Mouse (Mus musculus): Measurements from ENCODE around the gene Notch1. TPM values are rescaled to one million over a fixed set of nuclear protein-coding genes. Genes with fewer than 3 reads are reported as not detected.

Gene Notch1
- 10 to 100 TPM in 1 of 2 experiments, 1 to 10 TPM in 1; 6.1 to 10.0 TPM for total RNA-seq (2021)
- long read RNA-seq, experiment 1, partial matches to known transcripts, result 2 of 4 reads
- long read RNA-seq, experiment 1, other reads (novel, unspliced or antisense), result 2 of 4 reads
- long read RNA-seq, experiment 2, partial matches to known transcripts, result 1 of 2 reads
- long read RNA-seq, experiment 2, other reads (novel, unspliced or antisense), result 1 of 2 reads

GRCm38 (mm10) chr2:26516275-26516674, at the start of gene Notch1:
Gene Notch1 (minus strand): TSS chr2:26516663.
- DNase-seq (ENCODE audit: low spot score), result peak; percentile 46

DNA sequence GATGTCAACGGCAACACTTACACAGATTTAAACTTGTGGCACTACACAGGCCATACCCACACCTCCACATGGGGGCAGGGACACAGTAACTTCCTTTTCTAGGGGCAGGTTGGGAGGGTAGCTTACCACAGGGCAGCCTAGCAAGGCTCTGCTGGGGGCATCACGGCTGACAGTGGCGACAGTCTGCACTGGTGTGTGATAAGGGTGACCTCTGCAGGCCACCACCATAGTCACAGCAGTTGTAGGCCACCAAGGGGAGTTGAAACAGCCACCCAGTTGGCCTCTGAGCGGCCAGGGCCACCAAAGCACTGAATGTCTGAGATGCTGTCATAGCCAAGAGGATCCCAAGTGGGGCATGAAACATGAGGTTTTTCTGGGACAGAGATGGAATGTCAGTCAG, 49.8 kb upstream of the Notch1 start:
- DNase-seq (ENCODE audit: low spot score), result peak; percentile 49

- peak; percentile 50 for DNase-seq (ENCODE audit: low spot score)
These were observed 45.0 kb upstream of the Notch1 start for GRCm38 (mm10) chr2:26561351-26562016.

GRCm38 (mm10) chr2:26560506-26560905, 44.0 kb upstream of the Notch1 start:
- no peak for DNase-seq (ENCODE audit: low spot score)

DNA sequence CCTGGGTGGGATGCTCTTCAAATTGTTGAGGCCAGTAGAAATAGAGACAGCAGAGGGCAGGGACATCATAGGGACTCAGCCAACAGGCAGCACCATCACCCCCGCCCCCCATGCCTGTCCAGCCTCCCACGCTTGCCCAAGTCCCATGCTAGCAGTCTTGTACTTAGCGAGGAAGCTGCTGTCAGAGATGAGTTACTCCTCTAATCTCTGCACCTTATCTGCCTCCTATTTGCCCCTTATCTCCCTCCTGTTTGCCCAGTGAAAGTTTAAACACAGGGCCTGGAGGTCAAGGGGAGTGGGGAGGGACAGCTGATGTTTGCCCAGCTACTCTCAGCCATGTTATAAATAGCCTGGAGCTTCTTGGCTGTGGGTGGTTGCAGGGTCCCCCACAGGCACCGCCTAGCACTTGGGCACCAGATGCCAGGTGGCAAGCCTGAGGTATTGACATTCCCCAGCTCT, 40.1 kb upstream of the Notch1 start:
- DNase-seq (ENCODE audit: low spot score), result no peak

GRCm38 (mm10) chr2:26555076-26555475, 38.6 kb upstream of the Notch1 start:
- DNase-seq (ENCODE audit: low spot score), result peak; percentile 60

- no peak for DNase-seq (ENCODE audit: low spot score)
These were observed 37.4 kb upstream of the Notch1 start for GRCm38 (mm10) chr2:26553904-26554303.

DNA sequence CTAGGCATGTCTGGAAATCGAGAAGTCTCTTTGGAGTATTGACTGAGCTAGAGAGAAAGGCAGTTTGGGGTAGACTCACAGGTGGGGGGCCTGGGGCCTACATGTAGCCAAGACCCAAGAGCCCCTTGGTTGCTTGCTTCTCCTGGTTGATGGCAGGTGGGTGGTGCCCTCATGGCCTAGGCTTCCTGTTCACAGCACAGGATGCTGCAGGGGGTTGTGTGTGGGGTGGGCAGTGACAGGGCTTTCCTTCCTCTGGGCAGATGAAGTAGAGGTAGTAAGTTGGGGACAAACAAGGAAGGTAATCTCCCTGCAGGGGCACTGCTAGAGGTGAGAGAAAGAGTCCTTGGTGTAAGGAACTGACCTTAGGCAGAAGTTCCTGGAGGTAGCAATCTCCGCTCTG, 35.6 kb upstream of the Notch1 start:
- no peak for DNase-seq (ENCODE audit: low spot score)

DNA sequence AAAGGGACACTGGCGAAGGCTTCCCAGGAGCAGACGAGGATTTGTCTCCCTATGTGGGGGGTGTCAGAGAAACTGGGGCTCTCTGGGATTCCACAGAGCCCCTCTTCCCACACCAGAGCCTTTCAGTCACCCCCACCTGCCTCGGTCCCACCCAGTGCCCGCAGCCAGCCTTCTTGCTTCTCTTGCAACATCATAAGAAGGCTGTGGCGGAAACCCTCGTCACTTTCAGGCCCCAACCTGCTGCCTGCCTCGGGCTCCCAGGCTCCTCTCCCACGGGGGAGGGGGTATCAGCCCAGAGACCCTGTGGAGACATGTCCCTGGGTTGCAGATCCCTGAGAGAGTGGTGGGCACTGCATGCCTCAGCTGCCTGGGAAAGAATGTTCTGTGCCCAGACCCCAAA, 35.0 kb upstream of the Notch1 start:
- no peak for DNase-seq (ENCODE audit: low spot score)

DNA sequence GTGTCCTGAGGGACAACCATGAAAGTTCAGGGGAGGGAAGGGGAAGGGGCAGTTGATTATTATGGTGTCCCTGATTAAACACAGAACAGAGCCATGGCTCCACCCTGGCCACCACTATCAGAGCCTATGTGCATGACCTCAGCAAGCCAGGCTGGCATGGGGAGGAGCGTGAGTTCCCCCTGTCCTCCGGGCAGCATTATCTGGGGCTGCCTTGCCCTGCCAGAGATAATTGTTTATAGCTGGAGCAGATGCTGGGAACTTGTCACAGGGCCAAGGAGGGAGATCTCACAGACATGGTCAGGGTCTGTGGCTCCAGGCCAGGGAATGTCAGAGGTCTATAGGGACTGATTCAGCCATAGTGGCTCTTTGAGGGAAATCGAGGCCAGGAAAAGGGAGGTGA, 34.3 kb upstream of the Notch1 start:
- DNase-seq (ENCODE audit: low spot score), result no peak

DNA sequence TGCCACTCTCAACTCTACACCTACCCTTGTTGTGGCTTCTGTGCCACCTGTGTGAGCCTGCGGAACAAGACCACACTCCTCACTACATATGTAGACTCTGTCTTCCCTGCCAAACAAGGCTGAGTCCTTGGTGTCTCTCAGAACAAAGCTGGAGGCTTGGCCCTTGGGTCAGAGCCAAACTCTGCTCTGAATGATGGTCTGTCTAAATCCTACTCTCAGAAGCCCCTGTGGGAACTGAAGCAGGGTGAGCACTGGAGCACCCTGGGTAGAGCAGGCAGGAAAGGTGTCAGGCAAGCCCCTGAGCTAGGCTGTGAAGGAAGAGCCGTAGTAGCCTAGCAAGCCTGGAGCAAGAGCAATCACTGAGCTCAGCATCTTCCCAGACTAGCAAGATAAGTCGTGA, 33.7 kb upstream of the Notch1 start:
- DNase-seq (ENCODE audit: low spot score), result no peak

GRCm38 (mm10) chr2:26549801-26550200, 33.3 kb upstream of the Notch1 start:
- no peak for DNase-seq (ENCODE audit: low spot score)

DNA sequence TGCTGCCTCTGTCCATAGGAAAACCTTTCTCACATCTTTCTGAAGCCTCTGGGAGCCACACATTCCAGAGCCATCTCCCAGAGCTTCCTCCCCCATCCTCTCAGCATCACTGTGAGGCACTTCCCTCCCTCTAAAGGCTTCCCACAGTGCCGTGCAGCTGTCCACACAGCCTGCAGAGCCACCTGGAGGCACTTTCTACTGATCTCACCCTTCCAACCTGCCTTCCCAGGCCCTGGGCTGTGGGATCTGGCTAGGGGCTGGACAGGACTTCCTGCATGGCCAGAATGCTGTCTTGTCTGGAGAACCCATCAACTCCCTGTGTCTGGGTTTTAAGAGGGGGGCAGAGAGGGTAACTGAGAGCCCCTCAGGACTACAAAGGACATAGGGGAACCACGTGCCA, 31.0 kb upstream of the Notch1 start:
- no peak for DNase-seq (ENCODE audit: low spot score)

DNA sequence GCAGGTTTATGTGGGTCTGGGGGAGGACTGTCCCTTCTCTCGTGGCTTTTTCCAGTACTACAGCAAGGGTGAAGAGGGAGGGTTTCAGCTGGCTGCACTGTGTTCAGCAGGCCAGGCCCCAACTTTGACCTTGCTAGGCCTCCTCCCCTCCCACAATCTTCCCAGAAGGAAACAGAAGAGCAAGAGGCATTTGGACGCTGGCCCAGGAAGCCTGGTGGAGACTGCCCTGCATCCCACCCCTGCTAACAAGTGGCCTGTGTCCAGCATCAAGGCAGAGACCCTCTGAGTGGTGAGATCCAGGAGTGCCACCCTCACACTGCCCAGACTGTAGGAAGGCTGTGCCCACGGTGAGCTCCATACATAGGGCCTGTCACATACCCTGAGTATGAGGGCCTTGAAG, 27.8 kb upstream of the Notch1 start:
- no peak for DNase-seq (ENCODE audit: low spot score)

DNA sequence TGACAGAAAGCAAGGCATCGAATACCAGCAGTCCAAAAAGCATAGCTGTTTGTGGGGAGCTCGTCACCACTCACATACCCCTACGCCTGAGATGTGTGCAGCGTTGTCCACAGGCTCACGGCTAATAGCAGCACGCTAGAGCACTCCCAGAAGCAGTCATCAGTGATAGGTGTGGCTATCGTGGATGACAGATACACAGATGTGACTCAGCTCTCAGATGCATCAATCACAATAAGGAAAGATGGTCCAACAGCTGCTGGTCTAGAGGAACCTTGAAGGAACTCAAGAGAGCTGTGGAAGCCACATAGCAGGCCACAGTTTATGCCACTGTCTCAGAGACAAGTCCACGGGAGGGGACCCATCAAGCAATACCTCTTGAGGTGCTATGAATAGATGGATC, 27.3 kb upstream of the Notch1 start:
- no peak for DNase-seq (ENCODE audit: low spot score)

DNA sequence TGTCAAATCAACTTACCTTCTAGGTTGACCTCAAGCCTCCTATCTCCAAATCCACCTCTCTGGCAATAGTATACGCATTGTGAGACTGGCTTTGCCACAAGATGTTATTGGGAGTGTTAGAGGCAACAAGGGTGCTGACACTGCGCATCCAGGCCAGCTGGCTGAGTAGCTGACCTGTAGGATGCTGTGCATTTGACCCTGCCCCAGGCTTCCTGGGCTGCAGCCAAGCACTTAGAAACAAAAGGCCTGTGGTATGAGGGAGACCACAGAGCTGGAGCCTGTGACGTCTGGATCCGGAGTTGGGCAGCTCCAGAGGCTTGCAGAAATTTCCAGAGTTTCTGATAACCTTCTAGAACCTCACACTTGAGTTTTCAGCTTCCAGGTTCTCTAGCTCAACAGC, 26.7 kb upstream of the Notch1 start:
- no peak for DNase-seq (ENCODE audit: low spot score)

DNA sequence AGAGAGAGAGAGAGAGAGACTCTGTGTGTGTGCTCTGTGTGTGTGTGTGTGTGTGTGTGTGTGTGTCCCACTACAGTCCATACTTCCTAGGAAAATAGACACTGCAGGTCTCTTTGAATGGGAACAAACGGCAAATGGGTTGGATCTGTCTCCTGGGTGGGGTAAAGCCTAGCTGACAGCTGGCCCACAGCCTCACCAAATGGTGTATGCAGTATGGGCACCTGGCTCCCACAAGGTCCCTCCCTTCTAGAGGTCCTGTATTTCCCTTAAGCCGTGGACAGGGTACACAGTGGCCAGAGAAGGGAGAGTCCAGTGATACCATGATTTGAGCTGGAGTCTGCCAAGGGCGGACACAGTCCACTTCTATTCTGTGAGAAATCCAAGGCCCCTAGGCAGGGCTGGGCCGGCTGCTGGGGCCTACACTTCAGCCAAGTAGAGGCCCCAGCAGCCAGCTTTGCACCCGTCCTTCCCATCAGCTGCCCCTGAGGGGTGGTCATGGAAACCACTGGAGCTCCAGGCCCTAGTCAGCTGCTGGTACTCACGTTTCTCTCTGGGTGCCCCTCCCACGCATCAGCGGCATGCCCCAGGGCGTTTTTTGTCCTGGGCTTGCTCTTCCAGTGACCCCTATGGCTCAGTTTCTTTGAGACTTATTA, 24.9 kb upstream of the Notch1 start:
- no peak for DNase-seq (ENCODE audit: low spot score)

DNA sequence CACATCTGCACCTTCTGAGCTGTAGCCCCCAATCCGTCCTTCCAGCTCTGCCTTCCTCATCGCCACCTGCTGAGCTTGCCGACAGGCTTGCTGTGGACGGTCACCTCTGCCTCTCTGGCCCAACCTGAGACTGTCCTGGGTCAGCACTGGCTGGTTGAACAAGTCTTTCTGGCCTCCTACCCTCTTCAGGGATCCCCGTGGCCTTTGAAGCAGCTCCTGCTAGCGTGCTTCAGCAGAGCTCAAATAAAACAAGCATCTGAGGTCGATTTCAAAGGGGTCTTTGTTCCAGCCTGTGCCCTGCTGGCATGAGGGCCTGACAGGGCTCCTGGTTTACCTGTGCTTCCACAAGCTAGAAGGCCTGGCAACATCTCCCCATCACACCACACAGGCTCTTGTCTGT, 24.3 kb upstream of the Notch1 start:
- DNase-seq (ENCODE audit: low spot score), result no peak

GRCm38 (mm10) chr2:26539516-26539915, 23.1 kb upstream of the Notch1 start:
- no peak for DNase-seq (ENCODE audit: low spot score)

DNA sequence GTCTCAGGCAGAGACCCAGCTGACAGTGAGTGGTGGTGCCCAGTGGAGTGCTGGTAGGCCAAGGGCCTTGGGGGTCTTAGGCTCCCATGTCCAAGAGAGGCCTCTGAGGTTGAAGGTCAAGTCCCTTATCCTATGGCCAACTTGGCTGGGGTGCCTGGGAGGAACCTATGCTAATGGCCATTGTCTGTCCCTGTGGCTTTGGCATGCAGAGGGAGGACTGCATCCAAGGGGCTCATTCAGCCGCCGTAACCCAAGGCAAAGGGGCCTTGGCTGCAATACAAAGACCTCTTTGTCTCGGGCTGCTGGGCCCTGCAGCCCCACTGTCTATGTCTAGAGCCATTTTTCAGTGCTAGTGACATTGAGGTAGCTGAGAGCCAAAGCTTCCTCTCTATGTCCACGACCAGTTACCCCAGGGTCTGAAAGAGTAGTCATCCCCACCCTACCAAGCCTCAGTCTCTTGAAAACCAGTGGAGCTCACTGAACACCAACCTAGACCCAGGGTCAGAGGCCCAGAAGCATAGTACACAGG, 19.1 kb upstream of the Notch1 start:
- no peak for DNase-seq (ENCODE audit: low spot score)

GRCm38 (mm10) chr2:26534616-26535015, 18.2 kb upstream of the Notch1 start:
- DNase-seq (ENCODE audit: low spot score), result peak; percentile 70

DNA sequence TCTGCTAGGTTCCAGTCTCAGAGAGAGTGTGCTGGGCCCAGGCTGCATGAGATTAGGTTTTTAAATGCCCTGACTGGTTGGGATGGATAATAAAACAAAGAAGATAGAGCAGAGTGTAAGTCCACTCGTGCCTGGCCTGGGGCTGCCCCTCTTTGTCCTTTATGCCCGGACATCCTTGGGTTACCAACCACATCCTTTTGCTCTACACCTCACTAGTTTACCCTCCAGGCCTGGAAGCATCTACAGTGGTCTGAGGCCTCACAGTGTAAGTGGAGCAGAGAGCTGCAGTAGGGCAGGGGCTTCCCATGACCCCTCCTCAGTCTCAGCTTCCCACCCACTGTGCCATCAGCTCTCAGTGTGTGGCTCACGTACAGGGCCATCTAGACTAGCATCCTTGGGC, 17.7 kb upstream of the Notch1 start:
- DNase-seq (ENCODE audit: low spot score), result no peak

DNA sequence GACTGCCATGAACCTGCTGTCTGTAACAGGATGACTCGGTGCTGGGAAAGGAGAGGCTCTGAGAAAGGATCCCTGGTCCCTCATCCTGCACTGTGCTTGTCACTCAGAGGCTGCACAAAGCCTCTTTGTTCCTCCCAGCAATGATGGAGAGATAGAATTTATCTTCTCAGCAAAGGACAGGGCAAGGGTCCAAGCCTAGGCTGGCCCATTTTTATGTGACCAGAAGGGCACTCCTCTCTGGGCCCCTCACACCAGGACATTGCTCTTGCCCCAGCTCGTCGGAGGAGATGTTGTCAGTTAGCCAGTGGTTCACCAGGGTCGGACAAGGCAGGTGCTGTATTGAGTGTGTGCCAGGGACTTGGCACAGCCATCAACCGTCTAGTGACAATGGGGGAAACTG, 16.8 kb upstream of the Notch1 start:
- no peak for DNase-seq (ENCODE audit: low spot score)

All from gastrocnemius, adult 18-20 months (tissue).